Mouse (Mus musculus) kidney, embryonic 15.5 days (tissue): ENCODE measurements around the gene Bola2. TPM values are rescaled to one million over a fixed set of nuclear protein-coding genes. Genes with fewer than 3 reads are reported as not detected.
A peak's percentile ranks its signal among the peaks of the same experiment; 100 is the strongest.
"Not testable (repeated sequence)": the region's sequence is repeated elsewhere in the genome, so short reads cannot be mapped to it uniquely, and the experiment has no call there.

Experiments used
- ATAC-seq: fragments of 200-750 bp; cut with Nextera tagmentation; replicated peaks from 2 replicates; pipeline ENCODE4 v1.8.0; 2017; ENCODE audit warnings: moderate TSS enrichment; ENCODE audit not compliant: low FRiP score
- H3K27ac ChIP-seq: fragments of 300-500 bp; sonication (generic); 2 replicates; pipeline ENCODE4 v1.5.1; 2015; ENCODE audit warnings: mild to moderate bottlenecking, inconsistent platforms
- H3K27me3 ChIP-seq: fragments of 300-500 bp; sonication (generic); 2 replicates; pipeline ENCODE4 v1.6.1; 2015; ENCODE audit warnings: inconsistent platforms
- H3K36me3 ChIP-seq: fragments of 300-500 bp; sonication (generic); 2 replicates; pipeline ENCODE4 v1.6.1; 2015; ENCODE audit warnings: inconsistent platforms
- H3K4me1 ChIP-seq: fragments of 300-500 bp; sonication (generic); 2 replicates; pipeline ENCODE4 v1.6.1; 2015; ENCODE audit warnings: inconsistent platforms
- H3K4me2 ChIP-seq: fragments of 300-500 bp; sonication (generic); 2 replicates; pipeline ENCODE4 v1.6.1; 2015; ENCODE audit warnings: moderate library complexity, mild to moderate bottlenecking, inconsistent platforms
- H3K4me3 ChIP-seq: fragments of 300-500 bp; sonication (generic); replicated peaks from 2 replicates; pipeline ENCODE4 v1.5.1; 2015; ENCODE audit warnings: mild to moderate bottlenecking, inconsistent platforms
- H3K9ac ChIP-seq: fragments of 300-500 bp; sonication (generic); 2 replicates; pipeline ENCODE4 v1.6.1; 2015; ENCODE audit warnings: mild to moderate bottlenecking, inconsistent platforms
- H3K9me3 ChIP-seq: fragments of 300-500 bp; sonication (generic); replicated peaks from 2 replicates; pipeline ENCODE4 v1.6.1; 2016; ENCODE audit warnings: inconsistent platforms
- WGBS: fragments of 180-500 bp; shearing (Covaris S2); methylation state at CpG from one replicate; pipeline ENCODE4 v1.1.7; 2015; ENCODE audit warnings: mixed read lengths; 5-methylcytosine and 5-hydroxymethylcytosine counted together
- polyA plus RNA-seq: library from polyadenylated mRNA; unstranded; fragments of >200 nt; fragmentation: Nextera tagmentation; extraction: Ambion mirVana; gene quantifications from 2 replicates; pipeline ENCODE4 v1.2.1, GENCODE M21; 2015

The Bola2 gene
- polyA plus RNA-seq, 1 experiment from 2014 or later, result 144 TPM

GRCm38 (mm10) chr7:126668452-126668851, 26.7 kb upstream of the Bola2 start:
- WGBS, result 67% methylated on average over 5 of the region's 5 CpGs
- Histone ChIP-seq H3K27ac (peak overlapping the region; percentile 33), H3K9ac (no peak overlapping the region), H3K36me3 (peaks cover 83% of the 10 kb centered on the region), H3K4me2 (no peak overlapping the region), H3K9me3 (no peaks in the 10 kb centered on the region), H3K27me3 (no peaks in the 10 kb centered on the region), H3K4me1 (no peaks in the 10 kb centered on the region), H3K4me3 (no peak overlapping the region)
- ATAC-seq, result no peak

- Histone ChIP-seq H3K4me2 (no peak overlapping the region), H3K9ac (no peak overlapping the region), H3K27me3 (no peaks in the 10 kb centered on the region), H3K4me1 (no peaks in the 10 kb centered on the region), H3K27ac (no peak overlapping the region), H3K4me3 (no peak overlapping the region), H3K36me3 (peaks cover 79% of the 10 kb centered on the region), H3K9me3 (no peaks in the 10 kb centered on the region)
- no peak for ATAC-seq
- 86% methylated on average over 3 of the region's 3 CpGs for WGBS
These were observed 25.0 kb upstream of the Bola2 start for GRCm38 (mm10) chr7:126670152-126670551.

- Histone ChIP-seq H3K9ac (no peak overlapping the region), H3K4me1 (0 out of 2 replicates have a peak, but pooled peaks cover 7% of the 10 kb centered on the region), H3K27ac (no peak overlapping the region), H3K9me3 (no peaks in the 10 kb centered on the region), H3K4me2 (no peak overlapping the region), H3K36me3 (peaks cover 67% of the 10 kb centered on the region), H3K27me3 (no peaks in the 10 kb centered on the region), H3K4me3 (no peak overlapping the region)
- 94% methylated on average over 9 of the region's 9 CpGs for WGBS
- ATAC-seq, result no peak
These were observed 23.1 kb upstream of the Bola2 start for GRCm38 (mm10) chr7:126672111-126672510.

- Histone ChIP-seq H3K4me1 (0 out of 2 replicates have a peak, but pooled peaks cover 12% of the 10 kb centered on the region), H3K4me3 (no peak overlapping the region), H3K4me2 (no peak overlapping the region), H3K9me3 (no peaks in the 10 kb centered on the region), H3K36me3 (peaks cover 48% of the 10 kb centered on the region), H3K27me3 (no peaks in the 10 kb centered on the region), H3K9ac (no peak overlapping the region), H3K27ac (no peak overlapping the region)
- 93% methylated on average over 8 of the region's 8 CpGs for WGBS
- no peak for ATAC-seq
These were observed 20.1 kb upstream of the Bola2 start for GRCm38 (mm10) chr7:126675104-126675503.

- H3K4me2 ChIP-seq, result peak within 1 kb of the TSS; percentile 24; the same call in 1 of the 2 replicates
- no peak within 1 kb of the TSS for H3K4me3 ChIP-seq
- H3K9ac ChIP-seq, result no peak within 1 kb of the TSS
- H3K4me1 ChIP-seq, result 0 out of 2 replicates have a peak, but pooled peaks cover 12% of the 10 kb centered on the region
- 61% methylated on average over 1 of the region's 1 CpGs for WGBS
- no peaks in the 10 kb centered on the region for H3K9me3 ChIP-seq
- no peaks in the 10 kb centered on the region for H3K27me3 ChIP-seq
- H3K27ac ChIP-seq, result peak within 1 kb of the TSS; percentile 57
- no peak for ATAC-seq
- H3K36me3 ChIP-seq, result peaks cover 37% of the 10 kb centered on the region
These were observed 19.0 kb upstream of the Bola2 start, which contains the start of gene Sult1a1 for GRCm38 (mm10) chr7:126676207-126676606. Sult1a1 (minus strand) TSS chr7:126676432.

GRCm38 (mm10) chr7:126676631-126677220, 18.5 kb upstream of the Bola2 start:
- no peak overlapping the region for H3K9ac ChIP-seq
- H3K27ac ChIP-seq, result no peak overlapping the region
- H3K27me3 ChIP-seq, result no peaks in the 10 kb centered on the region
- no peak overlapping the region for H3K4me3 ChIP-seq
- no peak for ATAC-seq
- H3K36me3 ChIP-seq, result peaks cover 32% of the 10 kb centered on the region
- no peak overlapping the region for H3K4me2 ChIP-seq
- 81% methylated on average over 4 of the region's 4 CpGs for WGBS
- no peaks in the 10 kb centered on the region for H3K9me3 ChIP-seq
- H3K4me1 ChIP-seq, result 0 out of 2 replicates have a peak, but pooled peaks cover 12% of the 10 kb centered on the region

- no peak overlapping the region for H3K27ac ChIP-seq
- no peaks in the 10 kb centered on the region for H3K27me3 ChIP-seq
- WGBS, result 61% methylated on average over 8 of the region's 8 CpGs
- H3K9me3 ChIP-seq, result no peaks in the 10 kb centered on the region
- 0 out of 2 replicates have a peak, but pooled peaks cover 12% of the 10 kb centered on the region for H3K4me1 ChIP-seq
- H3K4me2 ChIP-seq, result no peak overlapping the region
- no peak overlapping the region for H3K4me3 ChIP-seq
- no peak for ATAC-seq
- peaks cover 14% of the 10 kb centered on the region for H3K36me3 ChIP-seq
- no peak overlapping the region for H3K9ac ChIP-seq
These were observed 16.5 kb upstream of the Bola2 start for GRCm38 (mm10) chr7:126678545-126679341.

GRCm38 (mm10) chr7:126679683-126680082, 15.5 kb upstream of the Bola2 start:
- H3K4me1 ChIP-seq, result 0 out of 2 replicates have a peak, but pooled peaks cover 12% of the 10 kb centered on the region
- peaks cover 9% of the 10 kb centered on the region for H3K36me3 ChIP-seq
- 92% methylated on average over 5 of the region's 5 CpGs for WGBS
- H3K9ac ChIP-seq, result no peak overlapping the region
- H3K9me3 ChIP-seq, result no peaks in the 10 kb centered on the region
- ATAC-seq, result no peak
- H3K27me3 ChIP-seq, result no peaks in the 10 kb centered on the region
- H3K4me3 ChIP-seq, result no peak overlapping the region
- no peak overlapping the region for H3K27ac ChIP-seq
- no peak overlapping the region for H3K4me2 ChIP-seq

GRCm38 (mm10) chr7:126681221-126681620, 14.0 kb upstream of the Bola2 start:
- H3K27ac ChIP-seq, result no peak overlapping the region
- no peak for ATAC-seq
- WGBS, result 88% methylated on average over 5 of the region's 5 CpGs
- no peak overlapping the region for H3K4me3 ChIP-seq
- H3K9me3 ChIP-seq, result no peaks in the 10 kb centered on the region
- no peak overlapping the region for H3K9ac ChIP-seq
- H3K27me3 ChIP-seq, result no peaks in the 10 kb centered on the region
- no peak overlapping the region for H3K4me2 ChIP-seq
- H3K4me1 ChIP-seq, result 0 out of 2 replicates have a peak, but pooled peaks cover 8% of the 10 kb centered on the region
- no peaks in the 10 kb centered on the region for H3K36me3 ChIP-seq

- ATAC-seq, H3K27me3 ChIP-seq, H3K4me1 ChIP-seq, H3K27ac ChIP-seq, H3K4me3 ChIP-seq, H3K4me2 ChIP-seq, H3K9me3 ChIP-seq, H3K9ac ChIP-seq: not testable (repeated sequence)
- WGBS, result 95% methylated on average over 4 of the region's 4 CpGs
- H3K36me3 ChIP-seq, result peaks cover 27% of the 10 kb centered on the region
These were observed 7.0 kb upstream of the Bola2 start for GRCm38 (mm10) chr7:126688156-126688555.

- Histone ChIP-seq H3K27me3 (no peaks in the 10 kb centered on the region), H3K9ac (no peak overlapping the region), H3K4me2 (no peak overlapping the region), H3K9me3 (no peaks in the 10 kb centered on the region), H3K4me1 (peaks cover 6% of the 10 kb centered on the region; the same call in 1 of the 2 replicates), H3K4me3 (no peak overlapping the region), H3K27ac (no peak overlapping the region), H3K36me3 (peaks cover 27% of the 10 kb centered on the region)
- no peak for ATAC-seq
- WGBS, result 89% methylated on average over 3 of the region's 3 CpGs
These were observed 6.2 kb upstream of the Bola2 start for GRCm38 (mm10) chr7:126689021-126689420.

- no peaks in the 10 kb centered on the region for H3K9me3 ChIP-seq
- peaks cover 13% of the 10 kb centered on the region for H3K4me1 ChIP-seq
- H3K27me3 ChIP-seq, result no peaks in the 10 kb centered on the region
- peaks cover 27% of the 10 kb centered on the region for H3K36me3 ChIP-seq
- no peak overlapping the region for H3K27ac ChIP-seq
- no peak overlapping the region for H3K9ac ChIP-seq
- H3K4me3 ChIP-seq, result no peak overlapping the region
- 94% methylated on average over 3 of the region's 3 CpGs for WGBS
- ATAC-seq, result no peak
- no peak overlapping the region for H3K4me2 ChIP-seq
These were observed 4.5 kb upstream of the Bola2 start for GRCm38 (mm10) chr7:126690737-126691136.
